Mouse (Mus musculus) CH12.LX (cell line): ENCODE measurements around the gene Prlr.

ENCODE experiments used
- BHLHE40 ChIP-seq: IDR thresholded peaks from 2 replicates; pipeline ENCODE4 v1.6.1; 2011; ENCODE audit warnings: mild to moderate bottlenecking, low read depth, low read length, improper control_type of control experiment
- CHD1 ChIP-seq: IDR thresholded peaks from 2 replicates; pipeline ENCODE4 v1.6.1; 2012; ENCODE audit warnings: low read depth, low read length, improper control_type of control experiment, inconsistent platforms
- CTCF ChIP-seq, 2 experiments: IDR thresholded peaks in 1 of 2; conservative IDR thresholded peaks in 1 of 2; 2 replicates each; pipeline ENCODE4 v1.5.1; 2011 to 2012; ENCODE audit warnings: low read depth in 2 of 2, low read length in 2 of 2, improper control_type of control experiment in 1 of 2, inconsistent platforms in 1 of 2, mild to moderate bottlenecking in 1 of 2, moderate library complexity in 1 of 2
- E2F4 ChIP-seq: IDR thresholded peaks from 2 replicates; pipeline ENCODE4 v1.6.1; 2011; ENCODE audit warnings: low read depth, low read length, improper control_type of control experiment; ENCODE audit not compliant: insufficient replicate concordance
- EP300 ChIP-seq: IDR thresholded peaks from 2 replicates; pipeline ENCODE4 v1.6.1; 2011; ENCODE audit warnings: low read length, improper control_type of control experiment
- KAT2A ChIP-seq: IDR thresholded peaks from 2 replicates; pipeline ENCODE4 v1.6.1; 2012; ENCODE audit warnings: low read length, improper control_type of control experiment, inconsistent platforms; ENCODE audit not compliant: insufficient replicate concordance
- MAFK ChIP-seq: IDR thresholded peaks from 2 replicates; pipeline ENCODE4 v1.6.1; 2011; ENCODE audit warnings: low read length, improper control_type of control experiment; ENCODE audit not compliant: insufficient replicate concordance
- MAX ChIP-seq: IDR thresholded peaks from 2 replicates; pipeline ENCODE4 v1.6.1; 2011; ENCODE audit warnings: low read length, improper control_type of control experiment
- POLR2A ChIP-seq: IDR thresholded peaks from 2 replicates; pipeline ENCODE4 v1.6.1; 2011; ENCODE audit warnings: low read depth, mild to moderate bottlenecking, improper control_type of control experiment, low read length
- POLR2AphosphoS2 ChIP-seq: IDR thresholded peaks from 2 replicates; pipeline ENCODE4 v1.6.1; 2011; ENCODE audit warnings: low read depth, low read length, improper control_type of control experiment
- ZC3H11A ChIP-seq: IDR thresholded peaks from 2 replicates; pipeline ENCODE4 v1.6.1; 2012; ENCODE audit warnings: low read depth, mild to moderate bottlenecking, inconsistent platforms, low read length, improper control_type of control experiment
- ZMIZ1 ChIP-seq: IDR thresholded peaks from 2 replicates; pipeline ENCODE4 v1.6.1; 2012; ENCODE audit warnings: low read depth, mild to moderate bottlenecking, inconsistent platforms, low read length, improper control_type of control experiment

GRCm38 (mm10) chr15:10133781-10134180 is 43.3 kb upstream of the Prlr start:
- TF ChIP-seq MAX, result no peak
- TF ChIP-seq CTCF (conservative IDR thresholded peaks at IDR 0.05 in 1 of 2, IDR thresholded peaks at IDR 0.05 in 1 of 2; ENCODE audit: low read depth in 2 of 2, low read length in 2 of 2), result no peak
- TF ChIP-seq ZC3H11A, result no peak
- no peak for TF ChIP-seq CHD1
- TF ChIP-seq ZMIZ1, result no peak
- TF ChIP-seq BHLHE40, result no peak
- no peak for TF ChIP-seq E2F4
- TF ChIP-seq EP300, result no peak
- TF ChIP-seq POLR2AphosphoS2, result no peak
- TF ChIP-seq KAT2A, result no peak
- TF ChIP-seq MAFK, result no peak
- no peak for TF ChIP-seq POLR2A
